Mouse (Mus musculus): ENCODE measurements around the gene Cd200.
"Not testable (repeated sequence)": the region's sequence is repeated elsewhere in the genome, so short reads cannot be mapped to it uniquely, and the experiment has no call there.

The Cd200 gene

DNA sequence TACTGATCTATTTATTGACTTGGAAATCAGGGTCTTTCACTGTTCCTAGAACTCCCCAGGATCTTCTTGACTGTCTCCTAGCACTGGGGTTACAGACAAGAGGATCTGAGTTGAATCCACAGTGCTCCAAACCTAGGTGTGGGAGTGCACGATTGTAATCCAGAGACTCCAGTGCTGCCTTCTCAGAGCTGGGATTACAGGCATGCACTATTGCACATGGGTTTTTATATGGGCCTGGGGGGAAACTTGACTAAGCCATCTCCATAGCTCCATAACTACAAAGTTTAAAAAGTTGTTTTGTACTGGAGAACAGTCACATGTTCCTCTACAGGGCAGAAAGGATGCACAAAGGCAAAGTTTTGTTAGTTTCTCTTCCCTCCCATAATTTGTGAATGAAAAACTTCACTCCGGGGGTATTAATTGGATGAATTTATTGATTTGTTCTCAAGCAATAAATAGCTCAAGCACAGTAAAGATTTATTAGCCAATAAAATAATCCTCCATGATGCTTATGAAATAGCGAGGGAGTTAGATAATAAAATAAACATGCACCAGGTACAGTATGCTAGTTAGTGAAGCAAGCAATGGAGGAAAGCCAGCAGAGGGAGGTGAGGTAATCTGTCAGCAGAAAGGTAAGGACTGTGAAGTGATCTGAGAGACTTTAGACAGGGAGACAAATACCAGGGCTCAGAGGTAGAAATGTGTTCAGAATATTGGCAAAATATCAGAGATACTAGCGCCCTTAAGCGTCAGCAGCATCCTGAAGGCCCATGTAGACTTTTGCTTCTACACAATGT lies 30.5 kb downstream of the Cd200 start:
- no peak for DNase-seq (ENCODE audit: low spot score in 2 of 2)

DNA sequence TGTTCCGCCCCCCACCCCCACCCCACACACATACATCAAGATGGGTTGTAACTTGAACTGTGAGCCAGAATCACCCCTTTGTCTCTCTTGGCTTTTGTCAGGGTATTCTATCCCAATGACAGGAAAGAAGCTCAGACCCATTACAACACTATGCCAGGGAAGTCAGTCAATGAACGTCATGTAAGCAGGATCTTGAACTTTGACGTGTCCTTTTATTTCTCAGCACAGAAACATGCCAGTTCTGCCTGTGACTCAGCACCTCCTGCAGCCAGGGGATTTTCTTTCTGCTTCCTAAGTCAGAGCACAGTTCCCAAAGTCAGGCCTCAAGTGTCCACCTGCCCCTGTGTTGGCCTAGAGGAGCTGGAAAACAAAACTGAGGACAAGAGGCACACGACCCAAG lies 31.5 kb downstream of the Cd200 start:
- no peak for DNase-seq (ENCODE audit: low spot score in 2 of 2)

DNA sequence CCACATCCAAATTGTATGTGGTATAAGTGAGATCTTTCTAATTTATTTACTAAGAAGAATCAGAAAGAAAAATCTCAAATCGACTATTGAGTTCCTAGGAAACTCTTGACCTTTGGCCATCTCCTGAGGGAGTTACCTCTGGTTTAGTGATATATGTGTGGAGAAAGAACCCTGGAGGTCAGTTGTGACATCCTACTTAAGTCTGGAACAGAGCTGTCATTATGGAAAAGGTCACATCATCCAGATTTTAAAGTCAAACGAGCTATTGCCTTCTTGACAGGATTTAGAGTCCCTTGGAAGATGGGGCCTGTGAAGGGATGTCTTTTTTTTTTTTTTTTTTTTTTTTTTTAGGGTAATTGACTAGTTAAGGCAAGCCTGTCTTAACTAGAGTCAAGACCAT lies 32.0 kb downstream of the Cd200 start:
- DNase-seq (ENCODE audit: low spot score in 2 of 2), result no peak

DNA sequence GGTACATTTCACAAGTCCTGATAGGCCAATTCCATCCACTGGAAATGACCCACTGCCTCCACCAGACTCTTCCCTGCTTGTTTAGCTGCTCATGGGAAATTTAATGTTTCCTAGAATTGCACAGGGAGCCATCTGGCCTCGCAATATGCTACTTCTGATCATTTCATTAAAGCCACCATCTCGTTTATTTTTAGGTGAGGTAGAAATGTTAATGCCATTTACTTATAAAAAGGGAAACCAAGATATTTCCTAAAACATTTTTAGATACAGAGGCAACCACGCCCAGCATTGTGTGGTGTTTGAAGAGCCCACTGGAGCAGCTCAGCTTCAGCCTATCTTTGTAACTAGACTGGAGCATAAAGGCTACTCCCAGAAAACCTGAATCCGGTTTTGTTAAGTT lies 32.6 kb downstream of the Cd200 start:
- DNase-seq (ENCODE audit: low spot score in 2 of 2), result no peak

DNA sequence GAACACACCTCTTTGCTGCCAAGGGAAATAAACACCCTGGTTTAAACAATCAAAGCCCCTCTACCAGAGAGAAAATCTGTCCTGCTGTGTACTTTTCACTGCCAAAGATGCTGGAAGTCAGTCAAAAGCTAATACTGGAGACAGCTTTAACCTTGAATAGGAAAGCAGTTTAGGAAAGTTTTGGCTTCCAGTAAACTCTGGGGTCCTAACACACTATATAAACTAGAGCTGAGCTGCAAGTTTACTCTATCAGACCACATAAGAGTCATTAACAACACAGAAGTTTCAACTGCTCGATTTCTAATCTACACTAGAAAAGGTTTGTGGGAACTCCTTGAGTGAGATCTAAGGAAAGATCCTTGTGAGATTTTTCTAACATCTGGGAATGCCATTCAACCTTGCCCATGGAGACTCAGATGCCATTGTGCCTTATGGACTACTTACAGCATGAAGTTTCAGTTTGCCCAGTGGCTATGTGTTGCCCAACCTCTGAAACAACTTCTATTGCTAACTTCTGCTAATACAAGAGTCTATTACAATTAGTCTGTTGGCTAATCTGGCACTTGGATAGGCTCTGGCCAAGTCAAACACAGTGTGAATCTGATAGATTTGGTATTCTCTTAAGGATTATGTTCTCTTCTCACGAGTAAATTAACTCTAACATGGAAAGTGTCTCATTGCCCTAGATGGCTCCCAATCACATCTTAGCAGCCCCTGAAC lies 33.2 kb downstream of the Cd200 start:
- no peak for DNase-seq (ENCODE audit: low spot score in 2 of 2)

DNA sequence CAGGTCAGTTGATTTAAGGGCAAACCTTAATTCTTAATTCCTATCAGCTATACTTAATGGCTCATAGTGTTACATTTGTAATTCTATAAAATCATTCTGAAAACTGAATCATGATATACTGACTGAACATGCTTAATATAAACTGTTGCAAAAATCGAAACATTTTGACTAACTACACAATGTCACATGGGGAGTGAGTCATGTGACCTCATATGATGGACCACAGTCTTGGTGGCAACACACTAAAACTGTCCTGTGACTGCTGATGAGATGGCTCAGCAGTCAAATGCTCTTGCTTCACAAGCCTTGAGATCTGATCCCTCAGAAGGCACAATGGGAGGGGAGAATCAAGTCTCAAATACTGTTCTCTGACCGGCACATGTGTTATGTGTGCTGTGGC lies 34.8 kb downstream of the Cd200 start:
- no peak for DNase-seq (ENCODE audit: low spot score in 2 of 2)

DNA sequence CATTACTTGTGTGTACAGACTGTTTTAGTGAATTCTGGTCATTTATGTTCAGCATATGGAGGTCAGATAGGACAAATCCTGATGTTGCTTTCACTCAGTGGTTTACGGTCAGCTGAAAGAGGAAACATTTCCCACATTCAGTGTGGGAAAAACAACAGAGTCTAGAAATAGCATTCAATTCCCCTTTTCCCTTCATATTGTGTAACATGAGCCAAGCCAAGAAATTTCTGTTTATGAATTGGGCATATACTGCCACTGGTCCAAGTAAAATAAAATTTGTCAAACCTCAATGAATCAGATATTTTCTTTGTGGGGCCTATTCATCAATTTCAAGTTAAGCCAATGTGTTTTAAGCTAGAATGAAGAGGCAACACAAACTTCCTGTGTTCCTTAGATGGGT lies 37.8 kb downstream of the Cd200 start:
- no peak for DNase-seq (ENCODE audit: low spot score in 2 of 2)

DNA sequence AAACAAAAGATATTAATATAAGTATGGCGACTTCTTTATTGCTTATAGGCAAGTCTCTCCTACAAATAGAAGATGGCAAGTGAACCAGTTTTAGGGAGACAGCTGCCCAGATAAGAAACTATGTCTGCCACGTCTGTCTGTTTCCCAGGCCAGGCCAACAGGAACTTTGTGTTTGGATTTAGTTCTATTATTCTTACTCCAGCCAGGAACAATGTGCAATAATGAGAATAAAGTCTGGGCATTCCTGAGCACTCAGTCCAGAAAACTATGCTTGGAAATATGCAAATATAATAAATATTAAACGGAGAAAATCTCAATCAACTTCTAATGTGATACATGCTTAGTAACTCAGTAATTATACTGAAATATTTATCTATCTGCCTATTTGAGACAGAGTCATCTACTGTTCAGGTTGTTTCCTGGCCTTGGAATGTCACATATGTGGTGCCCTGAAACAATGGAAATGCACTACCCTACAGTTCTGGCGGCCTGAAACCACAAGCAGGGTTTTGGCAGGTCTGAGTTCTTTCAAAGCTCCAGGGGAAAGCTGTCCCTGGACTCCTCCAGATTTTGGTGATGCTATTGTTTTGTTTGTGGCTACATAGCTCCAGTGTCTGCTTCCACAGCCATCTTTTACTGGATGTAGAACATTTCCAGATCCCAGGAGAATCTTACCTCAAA lies 39.4 kb downstream of the Cd200 start:
- DNase-seq (ENCODE audit: low spot score in 2 of 2), result no peak

DNA sequence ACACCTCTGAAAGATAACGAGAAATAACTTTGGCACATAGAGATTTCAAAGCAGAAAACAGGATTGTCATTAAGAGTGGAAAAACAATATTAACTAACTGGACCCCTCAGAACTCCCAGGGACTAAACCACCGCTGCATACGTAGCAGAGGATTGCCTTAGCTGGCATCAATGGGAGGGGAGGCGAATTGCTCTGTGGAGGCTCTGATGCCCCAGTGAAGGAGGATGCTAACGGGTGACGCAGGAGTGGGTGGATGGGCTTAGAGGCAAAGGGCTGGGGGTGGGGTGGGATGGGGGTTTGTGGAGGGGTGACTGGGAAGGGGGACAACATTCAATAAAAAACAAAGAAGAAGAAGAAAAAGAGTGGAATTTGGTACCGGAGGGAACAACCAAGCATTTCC lies 42.7 kb downstream of the Cd200 start:
- DNase-seq (ENCODE audit: low spot score in 2 of 2), result no peak

DNA sequence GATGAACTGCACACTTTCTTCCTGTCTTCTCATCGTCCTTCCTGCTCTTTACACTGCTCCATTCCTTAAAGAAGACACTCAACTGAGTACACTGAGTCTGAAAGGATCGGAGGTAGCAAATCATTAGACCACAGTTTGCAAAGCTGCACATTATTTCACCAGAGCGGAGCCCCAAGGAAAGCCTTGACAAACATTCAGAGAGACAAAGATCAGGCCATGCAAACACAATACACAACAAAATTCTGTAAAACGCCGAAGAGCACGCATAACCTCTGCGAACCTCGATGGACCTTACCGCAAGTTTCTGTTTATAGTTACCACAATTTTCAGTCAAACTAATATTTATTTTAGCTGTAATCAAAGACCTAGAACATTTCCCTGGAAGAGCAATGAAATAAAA lies 43.5 kb downstream of the Cd200 start:
- DNase-seq (ENCODE audit: low spot score in 2 of 2), result no peak

DNA sequence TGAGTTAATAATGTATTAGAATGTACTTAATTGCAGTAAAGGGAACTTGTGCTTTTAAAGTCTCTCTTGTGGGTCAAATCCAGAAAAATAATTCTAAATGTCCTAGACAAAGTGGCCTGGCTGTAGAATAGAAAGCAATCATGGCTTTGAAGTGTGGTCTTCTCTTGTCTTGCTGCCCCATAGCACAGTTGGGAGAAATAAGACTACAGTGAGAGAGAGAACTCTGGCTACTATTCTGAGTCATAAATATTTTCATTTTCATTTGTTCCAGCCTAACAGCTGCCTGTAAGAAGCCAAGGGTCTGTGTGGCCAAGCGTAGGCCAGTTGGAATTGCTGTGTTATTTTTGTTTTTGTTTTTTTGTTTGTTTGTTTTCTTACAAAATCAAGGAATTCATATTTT lies 44.2 kb downstream of the Cd200 start:
- no peak for DNase-seq (ENCODE audit: low spot score in 2 of 2)

DNA sequence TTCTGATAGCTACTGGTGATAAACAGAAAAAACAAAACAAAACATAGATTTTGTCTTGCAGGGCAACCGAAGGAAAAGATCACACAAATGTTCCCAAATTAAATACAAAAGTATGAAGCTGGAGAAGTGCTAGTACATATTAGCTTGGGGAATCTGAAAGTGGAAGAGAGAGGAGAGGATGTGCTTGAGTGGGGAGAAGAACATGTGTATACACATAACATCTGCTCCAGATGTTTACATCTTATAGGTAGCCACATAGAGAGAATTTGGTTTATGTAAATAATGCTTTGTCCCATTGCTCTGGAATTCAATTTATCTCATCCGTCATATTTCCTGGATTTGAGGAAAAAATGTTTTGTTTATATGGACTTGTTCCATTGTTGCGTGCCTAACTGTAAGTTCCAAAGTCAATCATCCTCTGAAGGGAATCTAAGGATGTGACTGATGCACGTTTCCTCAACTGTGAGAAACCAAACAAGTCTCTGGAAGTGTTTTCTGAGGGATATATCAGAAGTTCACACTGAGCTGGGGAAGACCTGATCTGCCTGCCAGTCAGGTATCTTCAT lies 45.3 kb downstream of the Cd200 start:
- no peak for DNase-seq (ENCODE audit: low spot score in 2 of 2)

DNA sequence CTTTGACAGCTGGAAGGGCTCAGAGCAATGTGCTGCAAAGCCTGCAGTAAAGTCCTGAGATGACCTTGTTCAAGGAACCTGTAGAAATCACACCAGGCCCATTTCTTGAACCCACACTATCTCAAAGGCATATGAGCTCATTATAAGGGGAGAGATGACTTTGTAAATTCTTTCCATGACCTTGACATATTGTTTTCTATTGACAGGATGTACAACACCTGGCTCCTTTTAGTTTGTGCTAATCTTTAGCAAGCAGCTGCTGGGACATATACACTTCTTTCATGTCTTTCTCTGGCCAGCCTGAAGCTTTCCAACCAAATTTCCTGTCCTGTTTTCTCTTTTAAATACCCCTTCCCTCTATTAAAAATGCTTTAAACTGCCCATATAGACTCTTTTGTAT lies 47.4 kb downstream of the Cd200 start:
- DNase-seq (ENCODE audit: low spot score in 2 of 2), result no peak

DNA sequence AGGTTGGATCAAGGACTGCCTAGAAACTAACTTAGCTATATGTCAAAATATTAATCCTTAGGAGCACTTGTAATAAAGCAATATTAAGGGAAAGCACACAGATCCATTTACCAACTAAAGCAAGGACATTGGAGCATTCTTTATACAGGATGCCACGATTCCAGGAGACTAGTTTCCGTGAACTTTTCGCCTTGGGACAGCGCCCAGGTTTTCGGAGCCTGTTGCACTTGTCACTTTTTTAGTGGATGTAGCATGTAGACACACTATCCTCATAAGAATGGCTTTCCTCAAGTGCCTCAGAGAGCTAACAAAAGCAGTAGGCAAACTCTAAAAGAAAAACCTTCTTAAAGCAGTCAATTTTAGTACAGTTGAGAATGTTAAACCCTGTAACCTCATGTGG lies 50.4 kb downstream of the Cd200 start:
- DNase-seq (ENCODE audit: low spot score in 2 of 2), result not testable (repeated sequence)

DNA sequence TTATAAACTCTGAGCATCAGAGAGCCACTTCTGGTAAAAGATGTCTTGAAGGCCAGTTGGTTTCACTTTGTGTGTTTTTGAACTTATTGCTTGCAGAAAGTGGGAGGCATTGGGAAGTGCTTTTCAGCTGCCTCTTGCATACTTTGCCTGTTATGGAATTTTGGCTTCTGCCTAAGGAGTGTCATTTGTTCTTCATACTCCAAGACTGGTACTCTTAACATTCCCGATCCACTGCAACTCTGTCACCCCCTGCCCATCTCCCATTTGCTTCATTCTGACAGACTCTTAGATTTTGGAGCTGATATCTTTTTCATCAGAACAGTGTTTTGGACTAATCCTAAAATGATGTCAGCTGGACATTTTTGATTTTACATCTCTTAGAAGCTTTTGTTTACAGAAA lies 51.7 kb downstream of the Cd200 start:
- DNase-seq (ENCODE audit: low spot score in 2 of 2), result no peak

DNA sequence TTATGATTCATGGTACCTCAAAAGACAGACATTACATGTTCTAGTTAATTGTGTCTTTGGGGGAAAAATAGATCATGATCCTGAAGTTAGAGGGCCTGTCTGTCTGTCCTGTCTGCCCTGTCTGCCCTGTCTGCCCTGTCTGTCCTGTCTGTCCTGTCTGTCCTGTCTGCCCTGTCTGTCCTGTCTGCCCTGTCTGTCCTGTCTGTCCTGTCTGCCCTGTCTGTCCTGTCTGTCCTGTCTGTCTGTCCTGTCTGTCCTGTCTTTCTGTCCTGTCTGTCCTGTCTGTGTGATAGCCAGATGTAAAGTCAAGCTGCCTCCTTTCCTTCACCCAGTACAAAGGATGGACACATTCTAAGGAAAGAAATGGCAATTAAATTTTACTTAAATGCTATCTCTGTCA lies 56.0 kb downstream of the Cd200 start:
- no peak for DNase-seq (ENCODE audit: low spot score in 2 of 2)

DNA sequence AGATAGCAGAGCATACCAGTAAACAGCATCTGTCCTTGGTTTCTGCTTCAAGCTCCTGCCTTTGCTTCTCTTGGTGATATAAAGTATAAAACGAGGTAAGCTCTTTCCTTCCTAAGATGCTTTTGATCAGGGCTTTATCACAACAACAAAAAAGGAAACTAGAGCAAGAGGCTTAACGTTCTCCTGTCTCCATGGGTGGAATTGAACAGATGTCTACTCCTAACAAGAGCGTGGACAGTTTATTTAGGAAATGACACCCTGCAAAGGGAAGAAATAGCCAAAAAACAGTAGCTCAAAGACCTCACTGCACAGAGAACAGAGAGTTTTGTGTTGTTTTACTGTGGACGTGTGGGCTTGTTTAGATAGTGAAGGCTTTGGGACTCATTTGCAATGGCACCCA lies 58.1 kb downstream of the Cd200 start:
- DNase-seq (ENCODE audit: low spot score in 2 of 2), result no peak

DNA sequence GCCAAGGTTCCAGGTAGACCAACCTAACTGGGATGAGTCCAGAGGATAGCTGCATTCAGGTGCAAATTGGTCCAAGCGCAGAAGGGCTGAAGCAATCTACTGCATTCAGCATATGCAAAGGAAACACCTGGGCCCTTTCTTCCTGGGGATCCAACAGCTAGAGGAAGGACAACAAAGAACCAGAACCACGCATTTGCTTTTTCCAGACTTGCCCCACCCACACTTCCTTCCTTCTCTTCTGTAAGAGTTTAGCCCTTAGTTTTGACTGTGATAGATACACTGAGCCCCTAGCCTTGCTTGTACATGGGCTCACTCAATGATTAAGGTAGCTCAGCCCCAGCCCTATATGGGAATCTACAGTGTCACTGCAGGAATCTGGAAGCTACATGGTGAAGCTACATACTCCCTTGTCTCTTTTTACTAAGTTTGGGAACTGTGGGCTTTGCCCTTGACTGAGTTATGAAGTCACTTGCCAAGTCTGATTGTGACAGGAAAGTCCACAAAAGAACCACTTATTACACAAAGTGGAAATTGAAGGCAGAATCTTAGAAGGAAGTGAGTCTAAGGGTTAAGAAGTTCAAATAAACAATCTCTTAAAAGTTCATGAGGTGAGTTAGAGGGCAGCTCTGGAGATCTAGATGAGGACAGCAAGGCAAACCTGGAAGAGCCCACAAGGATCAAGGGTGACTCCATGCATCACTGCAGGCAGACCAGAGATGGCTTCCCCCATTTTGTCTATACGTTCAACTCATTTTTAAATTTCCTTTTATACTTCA lies 59.1 kb downstream of the Cd200 start:
- DNase-seq (ENCODE audit: low spot score in 2 of 2), result no peak

DNA sequence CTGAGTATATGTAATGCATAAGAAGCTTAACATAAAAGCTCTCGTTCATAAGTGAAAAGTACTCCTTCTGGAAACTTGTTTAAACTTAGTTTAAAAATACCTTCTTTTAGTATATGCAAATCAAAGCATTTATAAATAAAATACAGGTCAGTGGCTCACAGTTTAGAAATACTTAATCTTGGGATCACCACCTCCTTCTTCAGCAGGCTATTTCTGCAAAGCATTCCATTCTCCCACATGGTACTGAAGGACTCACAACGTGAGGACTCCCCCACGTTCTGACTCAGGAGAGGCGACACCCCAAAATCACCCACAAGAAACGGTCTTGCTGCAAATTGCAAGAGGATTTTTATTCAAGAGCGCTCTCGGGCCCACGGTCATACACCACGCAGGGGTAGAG lies 60.6 kb downstream of the Cd200 start:
- DNase-seq (ENCODE audit: low spot score in 2 of 2), result not testable (repeated sequence)

DNA sequence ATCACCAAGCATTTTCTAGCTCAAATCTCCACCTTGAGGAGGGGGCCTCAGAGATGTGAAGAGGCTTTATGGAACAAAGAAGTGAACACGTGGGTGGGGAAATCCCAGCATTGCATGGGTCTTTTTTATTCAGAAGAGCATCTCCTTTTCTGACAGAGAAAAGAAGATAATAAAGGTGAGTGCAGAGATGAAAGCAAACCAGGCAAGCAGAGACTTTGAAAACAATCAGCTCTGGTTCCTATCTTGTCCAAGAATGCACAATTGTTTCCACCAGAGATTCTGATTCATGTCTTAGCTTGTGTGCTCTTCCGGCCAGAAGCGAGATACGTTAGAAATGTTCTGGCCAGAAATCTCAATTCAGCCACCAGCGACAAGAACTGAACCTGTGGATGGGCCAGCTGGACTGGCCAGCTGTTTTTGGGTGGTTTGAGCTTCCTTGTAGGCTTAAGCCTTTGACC lies 61.9 kb downstream of the Cd200 start:
- DNase-seq (ENCODE audit: low spot score in 2 of 2), result no peak

DNA sequence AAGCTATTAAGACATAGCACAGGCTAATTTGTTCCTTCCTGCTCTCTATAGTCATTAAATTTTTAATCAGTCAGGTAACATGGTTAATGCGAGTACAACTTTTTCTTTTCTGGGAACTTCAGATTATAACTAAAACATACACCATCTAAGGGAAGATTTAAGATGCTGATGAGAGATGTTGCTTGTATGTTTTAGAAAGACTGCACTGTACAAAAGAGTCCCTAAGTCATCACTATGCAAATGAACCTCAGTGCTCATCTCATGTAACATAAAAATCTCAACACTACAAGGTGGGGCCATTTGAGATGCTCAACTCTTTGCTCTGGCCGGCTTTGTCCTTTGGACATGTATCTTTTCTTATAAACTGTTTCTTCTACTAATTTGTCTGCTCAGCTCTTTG lies 62.5 kb downstream of the Cd200 start:
- DNase-seq (ENCODE audit: low spot score in 2 of 2), result no peak

DNA sequence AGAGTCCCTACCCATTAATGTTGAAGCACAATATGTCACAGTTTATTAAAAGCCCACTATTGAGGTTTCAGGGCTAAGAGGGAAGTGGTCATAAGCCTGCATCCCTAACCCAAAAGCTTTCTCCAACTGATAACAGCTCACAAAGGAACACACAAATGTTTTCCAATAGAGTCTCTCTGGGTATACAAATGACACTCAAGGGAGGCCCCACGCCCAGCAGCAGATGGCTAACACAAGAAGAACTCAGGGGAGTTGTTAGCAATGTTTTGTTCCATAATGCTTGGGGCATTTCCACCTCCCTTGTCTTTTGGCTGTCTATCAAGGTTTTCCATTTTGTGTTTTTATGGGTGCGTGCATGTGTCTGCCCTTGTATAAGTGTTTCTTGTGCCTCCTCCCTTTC lies 64.0 kb downstream of the Cd200 start:
- DNase-seq (ENCODE audit: low spot score in 2 of 2), result no peak

Measured in frontal cortex, postnatal 14 days (tissue).